Mouse (Mus musculus) myocyte (in vitro differentiated cells): ENCODE data around the gene Agbl3. TPM values are rescaled to one million over a fixed set of nuclear protein-coding genes. Genes with fewer than 3 reads are reported as not detected.

Source experiments
- H3K27me3 ChIP-seq: one replicate; pipeline ENCODE4 v1.6.1; 2011; ENCODE audit not compliant: control insufficient read depth, insufficient read depth, insufficient read length
- H3K36me3 ChIP-seq: one replicate; pipeline ENCODE4 v1.6.1; 2011; ENCODE audit not compliant: control insufficient read depth, insufficient read depth
- H3K4me2 ChIP-seq: one replicate; pipeline ENCODE4 v1.6.1; 2011; ENCODE audit warnings: low read depth, control low read depth
- H3K4me3 ChIP-seq: one replicate; pipeline ENCODE4 v1.5.1; 2011; ENCODE audit warnings: mild to moderate bottlenecking, control low read depth, moderate library complexity
- H3K79me2 ChIP-seq: one replicate; pipeline ENCODE4 v1.6.1; 2011; ENCODE audit not compliant: control insufficient read depth, insufficient read depth
- H3ac ChIP-seq: one replicate; pipeline ENCODE4 v1.6.1; 2011; ENCODE audit not compliant: control insufficient read depth, insufficient read length
- CEBPB ChIP-seq: IDR thresholded peaks from 2 replicates; pipeline ENCODE4 v1.6.1; 2011; ENCODE audit warnings: mild to moderate bottlenecking, moderate library complexity; ENCODE audit not compliant: poor library complexity, insufficient read depth, severe bottlenecking
- E2F4 ChIP-seq: IDR thresholded peaks from one replicate; pipeline ENCODE4 v1.6.1; 2011; ENCODE audit warnings: mild to moderate bottlenecking, control low read depth, moderate library complexity; ENCODE audit not compliant: insufficient read depth
- MAX ChIP-seq: IDR thresholded peaks from one replicate; pipeline ENCODE4 v1.6.1; 2011; ENCODE audit warnings: low read depth, mild to moderate bottlenecking, control low read depth
- MYOD1 ChIP-seq, 3 experiments: IDR thresholded peaks; one replicate each; pipeline ENCODE4 v1.6.1; 2011; ENCODE audit warnings: control low read depth in 2 of 3, low read depth in 2 of 3, mild to moderate bottlenecking in 2 of 3, moderate library complexity in 1 of 3; ENCODE audit not compliant: insufficient read length in 2 of 3, control insufficient read depth in 1 of 3
- MYOG ChIP-seq, 3 experiments: IDR thresholded peaks; one replicate each; pipeline ENCODE4 v1.6.1; 2011; ENCODE audit warnings: control low read depth in 2 of 3, low read depth in 2 of 3, mild to moderate bottlenecking in 2 of 3; ENCODE audit not compliant: insufficient read length in 2 of 3, control insufficient read depth in 1 of 3, insufficient read depth in 1 of 3
- POLR2A ChIP-seq: IDR thresholded peaks from one replicate; pipeline ENCODE4 v1.6.1; 2011; ENCODE audit warnings: low read depth, mild to moderate bottlenecking, control low read depth, moderate library complexity; ENCODE audit not compliant: insufficient read length
- POLR2AphosphoS2 ChIP-seq: IDR thresholded peaks from one replicate; pipeline ENCODE4 v1.6.1; 2011; ENCODE audit warnings: low read depth, control low read depth; ENCODE audit not compliant: insufficient read length
- REST ChIP-seq: IDR thresholded peaks from one replicate; pipeline ENCODE4 v1.6.1; 2011; ENCODE audit warnings: mild to moderate bottlenecking, control low read depth, moderate library complexity; ENCODE audit not compliant: insufficient read depth, insufficient read length
- SRF ChIP-seq: IDR thresholded peaks from one replicate; pipeline ENCODE4 v1.6.1; 2011; ENCODE audit warnings: low read depth; ENCODE audit not compliant: control insufficient read depth, insufficient read length
- TCF12 ChIP-seq: IDR thresholded peaks from one replicate; pipeline ENCODE4 v1.6.1; 2011; ENCODE audit warnings: mild to moderate bottlenecking, control low read depth; ENCODE audit not compliant: poor library complexity, insufficient read depth, severe bottlenecking
- TCF3 ChIP-seq: IDR thresholded peaks from one replicate; pipeline ENCODE4 v1.6.1; 2011; ENCODE audit warnings: low read depth, control low read depth; ENCODE audit not compliant: insufficient read length
- USF1 ChIP-seq: IDR thresholded peaks from one replicate; pipeline ENCODE4 v1.6.1; 2011; ENCODE audit warnings: low read depth, mild to moderate bottlenecking, control low read depth, moderate library complexity
- polyA plus RNA-seq: library from polyadenylated mRNA; unstranded; fragments of >200 nt; fragmentation: generic; extraction: Trizol; gene quantifications from one replicate; pipeline ENCODE4 v1.2.1, GENCODE M21; 2012; ENCODE audit warnings: missing spikeins

Gene Agbl3
- polyA plus RNA-seq, 1 experiment, result 3.6 TPM

DNA sequence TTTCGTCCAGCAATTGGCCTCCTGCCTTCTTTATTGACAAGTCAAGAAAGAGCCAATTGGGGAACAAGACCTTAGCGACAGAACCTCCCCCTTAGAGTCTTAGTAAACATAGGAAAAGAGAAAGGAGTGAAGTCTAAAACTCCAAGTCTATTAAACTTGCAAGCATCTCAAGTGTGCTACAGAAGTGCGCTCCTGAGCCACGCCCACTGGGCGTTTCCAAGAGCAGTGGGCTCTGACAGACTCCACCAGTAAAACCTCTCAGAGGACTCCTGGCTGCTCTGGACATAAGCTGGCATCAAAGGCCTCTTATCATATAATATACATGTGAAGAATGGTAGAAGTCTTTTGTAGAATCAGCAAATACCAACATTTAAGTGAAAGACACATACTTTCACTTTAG, 123.2 kb downstream of the Agbl3 start:
- TF ChIP-seq REST (no peak), MYOD1 (IDR thresholded peaks at IDR 0.05; ENCODE audit: control insufficient read depth in 1 of 3, insufficient read length in 2 of 3, low read depth in 2 of 3) (no peak), TCF3 (no peak), SRF (no peak), USF1 (no peak), POLR2A (no peak), POLR2AphosphoS2 (no peak), CEBPB (no peak), MAX (no peak)
- Histone ChIP-seq H3K79me2 (no peaks in the 10 kb centered on the region), H3K4me3 (no peak overlapping the region), H3K4me2 (no peak overlapping the region), H3K27me3 (no peaks in the 10 kb centered on the region), H3K36me3 (peaks cover 14% of the 10 kb centered on the region), H3ac (no peak overlapping the region)

GRCm38 (mm10) chr6:34903851-34904250, 123.6 kb downstream of the Agbl3 start:
- TF ChIP-seq POLR2AphosphoS2, result no peak
- no peak for TF ChIP-seq MYOG (IDR thresholded peaks at IDR 0.05; ENCODE audit: control insufficient read depth in 1 of 3, insufficient read depth in 1 of 3, insufficient read length in 2 of 3, low read depth in 2 of 3)
- no peak for TF ChIP-seq MAX
- TF ChIP-seq USF1, result no peak
- TF ChIP-seq TCF12, result no peak
- no peak for TF ChIP-seq TCF3
- no peak for TF ChIP-seq MYOD1 (IDR thresholded peaks at IDR 0.05; ENCODE audit: control insufficient read depth in 1 of 3, insufficient read length in 2 of 3, low read depth in 2 of 3)
- TF ChIP-seq REST, result no peak
- TF ChIP-seq SRF, result no peak

GRCm38 (mm10) chr6:34904361-34904760, 124.1 kb downstream of the Agbl3 start:
- H3K4me2 ChIP-seq, result no peak overlapping the region
- TF ChIP-seq POLR2AphosphoS2 (no peak), TCF3 (no peak), MAX (no peak), REST (no peak), MYOD1 (IDR thresholded peaks at IDR 0.05; ENCODE audit: control insufficient read depth in 1 of 3, insufficient read length in 2 of 3, low read depth in 2 of 3) (no peak), CEBPB (no peak), SRF (no peak), E2F4 (no peak), TCF12 (no peak), USF1 (no peak), POLR2A (no peak), MYOG (IDR thresholded peaks at IDR 0.05; ENCODE audit: control insufficient read depth in 1 of 3, insufficient read depth in 1 of 3, insufficient read length in 2 of 3, low read depth in 2 of 3) (no peak)
- peaks cover 14% of the 10 kb centered on the region for H3K36me3 ChIP-seq

More at GRCm38 (mm10) chr6:34903851-34904250, 123.6 kb downstream of the Agbl3 start:
- Histone ChIP-seq H3ac (no peak overlapping the region), H3K79me2 (no peaks in the 10 kb centered on the region), H3K36me3 (peaks cover 14% of the 10 kb centered on the region), H3K4me3 (no peak overlapping the region), H3K27me3 (no peaks in the 10 kb centered on the region), H3K4me2 (no peak overlapping the region)

DNA sequence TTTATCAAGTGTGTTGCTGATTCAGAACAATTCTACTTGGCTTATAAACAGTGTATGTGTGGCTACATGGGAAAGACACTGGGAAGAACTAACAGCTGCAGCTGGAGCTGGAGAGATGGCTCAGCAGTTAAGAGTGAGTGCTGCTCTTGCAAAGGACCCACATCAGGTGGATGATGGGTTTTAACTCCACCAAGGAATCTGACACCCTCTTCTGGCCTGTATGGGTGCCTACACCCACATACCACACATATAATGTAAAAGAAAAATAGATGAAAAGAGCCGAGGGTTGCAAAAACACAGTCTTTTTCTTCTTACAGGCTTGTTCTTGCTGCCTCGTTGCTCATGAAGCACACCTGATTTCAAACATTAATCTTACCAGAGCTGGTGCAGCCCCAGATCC, 125.9 kb downstream of the Agbl3 start:
- H3K79me2 ChIP-seq, result peaks cover 7% of the 10 kb centered on the region
- no peaks in the 10 kb centered on the region for H3K27me3 ChIP-seq
- H3K36me3 ChIP-seq, result peaks cover 14% of the 10 kb centered on the region
- H3K4me2 ChIP-seq, result no peak overlapping the region
- H3K4me3 ChIP-seq, result no peak overlapping the region
- TF ChIP-seq MAX (no peak), MYOD1 (IDR thresholded peaks at IDR 0.05; ENCODE audit: control insufficient read depth in 1 of 3, insufficient read length in 2 of 3, low read depth in 2 of 3) (peak in 1 of 3 experiments; percentile 7)
- no peak overlapping the region for H3ac ChIP-seq

More at GRCm38 (mm10) chr6:34904361-34904760, 124.1 kb downstream of the Agbl3 start:
- no peak overlapping the region for H3ac ChIP-seq
- no peaks in the 10 kb centered on the region for H3K79me2 ChIP-seq
- no peak overlapping the region for H3K4me3 ChIP-seq
- H3K27me3 ChIP-seq, result no peaks in the 10 kb centered on the region

GRCm38 (mm10) chr6:34906661-34907060, 126.4 kb downstream of the Agbl3 start:
- Histone ChIP-seq H3ac (no peak overlapping the region), H3K79me2 (peaks cover 7% of the 10 kb centered on the region), H3K27me3 (no peaks in the 10 kb centered on the region), H3K36me3 (peaks cover 14% of the 10 kb centered on the region), H3K4me2 (no peak overlapping the region), H3K4me3 (no peak overlapping the region)
- no peak for TF ChIP-seq MYOG (IDR thresholded peaks at IDR 0.05; ENCODE audit: control insufficient read depth in 1 of 3, insufficient read depth in 1 of 3, insufficient read length in 2 of 3, low read depth in 2 of 3)
